Mouse (Mus musculus) CH12.LX (cell line): ENCODE measurements around the gene Cic.

Experiments used
- CTCF ChIP-seq, 2 experiments: IDR thresholded peaks in 1 of 2; conservative IDR thresholded peaks in 1 of 2; 2 replicates each; pipeline ENCODE4 v1.5.1; 2011 to 2012; ENCODE audit warnings: low read depth in 2 of 2, low read length in 2 of 2, improper control_type of control experiment in 1 of 2, inconsistent platforms in 1 of 2, mild to moderate bottlenecking in 1 of 2, moderate library complexity in 1 of 2
- EP300 ChIP-seq: IDR thresholded peaks from 2 replicates; pipeline ENCODE4 v1.6.1; 2011; ENCODE audit warnings: low read length, improper control_type of control experiment
- ETS1 ChIP-seq: conservative IDR thresholded peaks from 2 replicates; pipeline ENCODE4 v1.6.1; 2012; ENCODE audit warnings: low read depth, mild to moderate bottlenecking, inconsistent platforms, low read length, improper control_type of control experiment, moderate library complexity
- MAX ChIP-seq: IDR thresholded peaks from 2 replicates; pipeline ENCODE4 v1.6.1; 2011; ENCODE audit warnings: low read length, improper control_type of control experiment
- MAZ ChIP-seq: IDR thresholded peaks from 2 replicates; pipeline ENCODE4 v1.6.1; 2012; ENCODE audit warnings: low read depth, mild to moderate bottlenecking, inconsistent platforms, low read length, improper control_type of control experiment, moderate library complexity
- MEF2A ChIP-seq: IDR thresholded peaks from 2 replicates; pipeline ENCODE4 v1.6.1; 2014; ENCODE audit warnings: low read depth, mild to moderate bottlenecking, inconsistent platforms, low read length, improper control_type of control experiment, borderline replicate concordance
- POLR2A ChIP-seq: IDR thresholded peaks from 2 replicates; pipeline ENCODE4 v1.6.1; 2011; ENCODE audit warnings: low read depth, mild to moderate bottlenecking, improper control_type of control experiment, low read length
- SMC3 ChIP-seq: IDR thresholded peaks from 2 replicates; pipeline ENCODE4 v1.6.1; 2011; ENCODE audit warnings: low read depth, low read length, improper control_type of control experiment
- TBP ChIP-seq: conservative IDR thresholded peaks from 2 replicates; pipeline ENCODE4 v1.6.1; 2011; ENCODE audit warnings: low read depth, low read length, improper control_type of control experiment

DNA sequence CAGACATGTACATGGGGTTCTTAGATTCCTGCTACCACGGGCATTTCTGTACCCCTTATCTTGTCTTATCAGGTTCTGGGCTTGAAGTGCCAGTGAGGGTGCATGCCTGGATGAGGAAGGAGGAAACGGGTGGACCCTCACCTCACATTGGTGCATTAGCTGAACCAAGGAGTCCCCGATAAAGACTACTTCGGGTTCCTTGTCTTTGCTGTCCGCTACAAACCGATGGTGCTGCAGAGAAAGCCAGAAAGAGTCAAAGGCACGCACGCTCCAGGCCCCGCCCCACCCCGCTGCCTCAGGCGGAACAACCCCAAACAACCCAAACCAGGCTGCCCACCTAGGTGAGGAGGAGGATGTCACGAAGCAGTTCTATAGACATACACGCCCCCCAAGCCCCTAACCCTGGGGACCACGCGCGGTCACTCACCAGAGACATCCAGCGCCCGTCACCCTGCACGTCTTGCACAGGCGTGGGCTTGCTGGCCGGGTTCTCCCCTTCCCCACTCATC lies 29.5 kb downstream of the Cic start:
- TF ChIP-seq MAX = no peak
- no peak for TF ChIP-seq MEF2A
- no peak for TF ChIP-seq POLR2A
- no peak for TF ChIP-seq TBP
- no peak for TF ChIP-seq ETS1
- TF ChIP-seq SMC3 = no peak
- no peak for TF ChIP-seq MAZ
- TF ChIP-seq EP300 = no peak
- no peak for TF ChIP-seq CTCF (conservative IDR thresholded peaks at IDR 0.05 in 1 of 2, IDR thresholded peaks at IDR 0.05 in 1 of 2; ENCODE audit: low read depth in 2 of 2, low read length in 2 of 2)
